Mouse (Mus musculus): ENCODE results near the gene Txnrd1. TPM values are rescaled to one million over a fixed set of nuclear protein-coding genes. Genes with fewer than 3 reads are reported as not detected.
A peak's percentile ranks its signal among the peaks of the same experiment; 100 is the strongest.

Gene Txnrd1
- 10 to 100 TPM; 17.4 to 35.2 (median 18.9) TPM for polyA plus RNA-seq (2017; shearing (Covaris generic))

DNA sequence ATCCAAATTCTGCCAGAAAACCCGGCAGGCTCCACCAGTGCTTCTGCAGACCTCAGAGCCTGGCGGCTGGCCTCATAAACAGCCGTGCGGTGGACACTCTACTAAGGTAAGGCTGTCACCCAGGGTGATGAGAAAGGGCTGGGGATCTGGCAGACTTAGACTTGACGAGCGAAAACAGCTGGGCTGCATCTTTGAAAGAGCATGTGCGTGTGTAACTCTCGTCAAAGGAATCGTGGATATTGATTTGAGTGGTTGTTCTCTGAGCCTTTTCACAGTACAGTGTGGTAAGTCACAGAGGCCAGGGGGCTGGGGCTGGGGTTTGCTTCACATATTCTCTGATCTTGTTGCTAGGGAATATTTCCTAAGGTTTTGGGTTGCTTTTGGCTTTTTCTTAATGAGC is at the start of gene Txnrd1:
Gene Txnrd1, plus strand, starts transcription at position 26 of the 400 bp plus-strand sequence.
- no peak for ATAC-seq

- ATAC-seq = peak; percentile 61
Observed at GRCm38 (mm10) chr10:82789181-82789580, 44.6 kb upstream of the Txnrd1 start.

- no peak for ATAC-seq
Observed at GRCm38 (mm10) chr10:82790504-82790903, 43.2 kb upstream of the Txnrd1 start.

- ATAC-seq = no peak
Observed at GRCm38 (mm10) chr10:82791713-82792112, 42.0 kb upstream of the Txnrd1 start.

- ATAC-seq = no peak
Observed at GRCm38 (mm10) chr10:82792311-82792710, 41.4 kb upstream of the Txnrd1 start.

- peak; percentile 67 for ATAC-seq
Observed at GRCm38 (mm10) chr10:82795071-82795731, 38.5 kb upstream of the Txnrd1 start.

GRCm38 (mm10) chr10:82795767-82796166 is 38.0 kb upstream of the Txnrd1 start:
- no peak for ATAC-seq

- ATAC-seq = peak; percentile 17
Observed at GRCm38 (mm10) chr10:82796471-82797118, 37.2 kb upstream of the Txnrd1 start.

- peak; percentile 36 for ATAC-seq
Observed at GRCm38 (mm10) chr10:82797119-82797491, 36.6 kb upstream of the Txnrd1 start.

- no peak for ATAC-seq
Observed at GRCm38 (mm10) chr10:82798312-82798933, 35.3 kb upstream of the Txnrd1 start.

- ATAC-seq = no peak
Observed at GRCm38 (mm10) chr10:82800094-82800493, 33.7 kb upstream of the Txnrd1 start.

DNA sequence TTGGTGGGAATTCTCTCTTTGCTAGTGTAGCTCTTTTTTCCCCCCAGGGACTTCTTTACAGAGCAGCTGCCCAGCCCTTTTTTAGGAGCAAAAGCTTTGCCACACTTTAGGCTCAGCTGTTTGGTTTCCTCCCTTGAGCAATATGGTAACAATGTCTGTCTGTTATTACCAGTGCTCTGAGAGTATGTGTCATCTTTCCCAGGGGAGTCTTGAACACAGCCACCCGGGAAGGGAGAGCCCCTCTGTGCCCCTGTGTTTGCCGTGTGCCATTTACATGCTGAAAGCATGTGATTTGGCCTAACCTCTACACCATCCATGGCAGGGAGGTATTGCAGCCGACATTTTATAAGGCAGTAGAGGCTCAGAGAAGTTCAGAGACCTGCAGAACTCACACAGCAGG is 29.4 kb upstream of the Txnrd1 start:
- no peak for ATAC-seq

DNA sequence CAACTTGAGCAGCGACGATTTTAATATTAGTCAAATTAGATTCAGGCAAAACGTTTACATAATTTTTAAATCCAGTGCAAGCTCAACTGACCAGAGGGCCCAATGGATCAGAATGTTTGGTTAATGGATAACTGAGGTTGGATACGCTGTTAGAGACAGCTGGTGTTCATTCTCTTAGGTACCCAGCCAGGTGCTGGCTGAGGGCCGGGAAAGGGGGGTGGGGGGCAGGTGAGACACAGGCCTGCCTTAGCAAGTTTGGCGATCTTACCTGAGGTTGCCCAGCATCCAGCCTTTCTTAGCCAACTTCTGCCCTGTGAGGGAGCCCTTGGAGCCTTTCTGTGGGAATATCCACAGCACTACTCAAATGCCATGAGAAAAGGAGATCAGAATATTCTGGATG is 28.6 kb upstream of the Txnrd1 start:
- no peak for ATAC-seq

GRCm38 (mm10) chr10:82806414-82806813 is 27.3 kb upstream of the Txnrd1 start:
- ATAC-seq = no peak

- no peak for ATAC-seq
Observed at GRCm38 (mm10) chr10:82807238-82807637, 26.5 kb upstream of the Txnrd1 start.

DNA sequence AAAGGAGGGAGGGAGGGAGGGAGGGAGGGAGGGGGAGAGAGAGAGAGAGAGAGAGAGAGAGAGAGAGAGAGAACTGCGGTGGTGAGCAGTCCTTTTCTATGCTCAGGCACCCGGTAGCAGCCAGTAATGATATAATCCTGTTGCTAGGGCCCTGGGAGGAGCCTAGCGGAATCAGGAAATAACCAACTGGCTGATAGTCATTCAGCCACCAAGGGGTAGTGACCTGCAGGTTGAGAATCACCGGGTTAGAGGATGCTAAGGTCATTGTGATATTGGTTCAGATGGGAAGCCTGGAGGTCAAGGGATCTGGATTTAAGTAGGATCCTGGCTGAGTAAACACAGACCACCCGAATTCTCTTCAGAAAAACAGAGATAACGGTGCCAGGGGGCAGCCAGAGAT is 25.6 kb upstream of the Txnrd1 start:
- no peak for ATAC-seq

DNA sequence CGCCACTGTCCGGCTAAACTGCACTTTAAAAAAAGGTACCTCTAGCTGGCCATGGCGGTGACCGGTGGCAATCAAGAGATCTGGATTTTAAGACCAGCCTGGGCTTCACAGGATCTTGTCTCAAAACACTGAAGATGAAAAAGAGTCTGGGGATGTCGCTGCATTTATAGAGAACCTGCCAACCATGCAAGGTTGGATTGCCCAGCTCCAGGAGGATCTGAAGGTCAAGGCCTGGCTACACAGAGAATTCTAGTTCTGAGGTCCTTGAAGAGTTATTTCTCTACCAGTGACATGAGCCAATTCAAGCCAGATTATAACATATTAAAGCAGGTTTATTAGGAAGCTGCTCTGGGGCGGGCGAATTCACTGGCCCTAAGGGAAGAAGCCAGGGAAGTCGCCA is 24.9 kb upstream of the Txnrd1 start:
- ATAC-seq = no peak

DNA sequence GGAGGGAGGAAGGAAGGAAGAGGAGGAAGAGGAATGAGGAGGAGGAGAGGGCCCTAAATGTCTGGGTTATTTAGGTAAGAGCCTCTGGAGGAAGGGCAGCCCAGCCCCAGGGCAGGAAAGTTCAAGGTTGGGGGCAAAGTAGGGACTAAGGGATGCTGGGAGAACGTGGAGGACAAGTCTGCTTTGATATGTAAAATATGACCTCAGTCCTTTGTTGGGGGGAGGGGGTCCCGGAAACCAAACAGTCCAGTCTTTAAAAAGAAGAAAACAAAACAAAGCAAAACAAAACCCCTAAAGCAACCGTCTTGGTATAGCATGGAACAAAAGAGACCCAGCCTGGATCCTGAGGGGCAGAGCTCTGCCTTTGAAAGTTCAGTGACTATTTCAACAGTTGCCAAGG is 24.4 kb upstream of the Txnrd1 start:
- no peak for ATAC-seq

DNA sequence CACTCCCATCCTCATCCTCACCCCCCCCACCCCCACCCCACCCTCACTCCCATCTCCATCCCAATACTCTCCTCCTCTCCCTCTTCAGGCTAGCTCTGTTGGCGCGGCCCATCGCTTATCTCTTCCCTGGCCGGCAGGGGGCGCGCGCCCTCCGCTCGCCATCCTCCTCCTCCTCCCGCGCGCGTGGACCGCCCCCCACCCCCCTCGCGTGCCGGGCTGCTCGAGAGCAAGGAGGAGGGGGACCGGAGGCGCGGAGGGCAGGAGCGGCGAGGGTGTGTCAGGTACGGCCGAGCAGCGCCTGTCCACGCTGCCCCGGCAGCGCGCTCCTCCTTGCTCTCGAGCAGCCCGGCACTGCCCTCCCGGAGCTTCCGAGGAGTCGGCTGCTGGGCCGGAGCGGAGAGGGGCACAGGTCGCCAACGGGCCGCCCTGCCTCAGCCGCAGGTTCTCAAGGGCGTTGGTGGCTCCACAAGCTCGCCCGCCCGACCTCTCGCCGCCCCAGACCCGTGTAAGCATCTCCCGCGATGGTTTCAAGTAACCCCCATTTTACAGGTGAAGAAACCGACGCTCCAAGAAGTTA is 21.8 kb upstream of the Txnrd1 start:
- peak; percentile 85 for ATAC-seq

DNA sequence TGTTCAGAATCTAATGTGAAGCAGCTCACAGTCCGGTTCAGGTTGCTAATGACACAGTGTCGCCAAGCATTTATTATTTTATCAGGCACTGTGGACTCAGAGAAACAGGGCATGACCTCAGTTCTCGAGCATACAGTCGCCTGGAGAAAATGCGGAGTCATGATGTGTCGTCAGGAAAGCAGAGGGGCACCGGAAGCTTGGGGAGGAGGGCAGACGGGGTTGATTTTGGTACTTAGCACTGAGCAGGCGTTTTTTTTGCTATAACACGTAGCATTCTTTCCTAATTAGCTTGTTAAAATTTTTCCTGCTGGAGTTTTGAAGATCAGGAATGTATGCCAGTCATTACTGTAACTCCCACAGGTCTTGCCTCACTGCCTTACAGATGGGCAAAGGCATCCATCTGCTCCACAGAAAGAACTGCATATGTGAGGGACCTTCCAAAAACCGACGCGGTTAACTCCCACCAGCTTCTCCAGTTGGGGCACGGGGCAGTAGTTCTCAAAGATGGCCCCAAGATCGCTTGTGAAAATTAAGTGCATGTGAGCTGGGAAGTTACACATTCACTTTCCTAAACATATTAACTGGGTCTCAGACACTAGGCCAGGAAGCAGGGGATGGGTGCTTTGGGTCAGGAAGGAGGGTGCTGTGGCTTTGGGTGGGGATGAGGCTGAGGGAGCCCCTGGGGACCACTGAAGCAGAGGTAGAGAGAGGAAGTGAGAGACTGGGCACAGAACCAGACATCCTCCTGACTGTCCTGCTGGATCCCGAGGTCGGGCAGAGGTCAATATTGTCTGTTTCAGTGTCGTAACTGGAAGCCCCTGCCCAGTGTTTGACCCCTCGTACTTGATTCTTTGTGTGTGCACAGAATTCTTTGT is 19.4 kb upstream of the Txnrd1 start:
- no peak for ATAC-seq

- no peak for ATAC-seq
Observed at GRCm38 (mm10) chr10:82816441-82816840, 17.3 kb upstream of the Txnrd1 start.

GRCm38 (mm10) chr10:82817514-82817913 is 16.2 kb upstream of the Txnrd1 start:
- ATAC-seq = no peak

GRCm38 (mm10) chr10:82817936-82818335 is 15.8 kb upstream of the Txnrd1 start:
- no peak for ATAC-seq
